Mouse (Mus musculus): ENCODE results near the gene Tfr2. TPM values are rescaled to one million over a fixed set of nuclear protein-coding genes. Genes with fewer than 3 reads are reported as not detected.

Tfr2 gene
- polyA plus RNA-seq (2015; fragmentation: Nextera tagmentation; extraction: Ambion mirVana): 0.27 and 0.50 TPM in 2 replicates

GRCm38 (mm10) chr5:137569665-137570064, at the start of gene Tfr2:
Tfr2 (plus strand) TSS chr5:137569840.
- H3K27me3 ChIP-seq (replicated peaks; ENCODE audit: control insufficient read depth, insufficient read depth, low read length): peaks cover 4% of the 10 kb centered on the region
- ATAC-seq: peak; percentile 80
- no peak for TF ChIP-seq CTCF (IDR thresholded peaks at IDR 0.05; ENCODE audit: low read depth)
- H3K4me2 ChIP-seq (replicated peaks; ENCODE audit: low read depth): 0 out of 2 replicates have a peak within 1 kb of the TSS, but pooled peaks have one; percentile 24
- no peaks in the 10 kb centered on the region for H3K36me3 ChIP-seq (ENCODE audit: control insufficient read depth, insufficient read depth)
- no peaks in the 10 kb centered on the region for H3K4me1 ChIP-seq (replicated peaks; ENCODE audit: control insufficient read depth, insufficient read depth, low read length)
- 19% methylated on average over 9 of the region's 9 CpGs for WGBS
- no peaks in the 10 kb centered on the region for H3K9me3 ChIP-seq (ENCODE audit: control insufficient read depth)
- no peak within 1 kb of the TSS for H3K27ac ChIP-seq (ENCODE audit: low read depth, low read length)
- no peak within 1 kb of the TSS for H3K9ac ChIP-seq (ENCODE audit: low read depth, low read length)
- H3K4me3 ChIP-seq (ENCODE audit: low read depth, low read length): no peak within 1 kb of the TSS

- H3K4me2 ChIP-seq (replicated peaks; ENCODE audit: low read depth): no peak overlapping the region
- H3K9me3 ChIP-seq (ENCODE audit: control insufficient read depth): no peaks in the 10 kb centered on the region
- 77% methylated on average over 9 of the region's 9 CpGs for WGBS
- H3K4me1 ChIP-seq (replicated peaks; ENCODE audit: control insufficient read depth, insufficient read depth, low read length): no peaks in the 10 kb centered on the region
- no peak for TF ChIP-seq CTCF (IDR thresholded peaks at IDR 0.05; ENCODE audit: low read depth)
- H3K4me3 ChIP-seq (ENCODE audit: low read depth, low read length): no peak overlapping the region
- H3K36me3 ChIP-seq (ENCODE audit: control insufficient read depth, insufficient read depth): peaks cover 84% of the 10 kb centered on the region
- ATAC-seq: no peak
- no peaks in the 10 kb centered on the region for H3K27me3 ChIP-seq (replicated peaks; ENCODE audit: control insufficient read depth, insufficient read depth, low read length)
- no peak overlapping the region for H3K27ac ChIP-seq (ENCODE audit: low read depth, low read length)
- no peak overlapping the region for H3K9ac ChIP-seq (ENCODE audit: low read depth, low read length)
Observed at GRCm38 (mm10) chr5:137521861-137522260, 47.8 kb upstream of the Tfr2 start.

- H3K9ac ChIP-seq (ENCODE audit: low read depth, low read length): no peak overlapping the region
- H3K4me3 ChIP-seq (ENCODE audit: low read depth, low read length): no peak overlapping the region
- no peaks in the 10 kb centered on the region for H3K4me1 ChIP-seq (replicated peaks; ENCODE audit: control insufficient read depth, insufficient read depth, low read length)
- H3K27ac ChIP-seq (ENCODE audit: low read depth, low read length): no peak overlapping the region
- peaks cover 91% of the 10 kb centered on the region for H3K36me3 ChIP-seq (ENCODE audit: control insufficient read depth, insufficient read depth)
- no peaks in the 10 kb centered on the region for H3K9me3 ChIP-seq (ENCODE audit: control insufficient read depth)
- no peak overlapping the region for H3K4me2 ChIP-seq (replicated peaks; ENCODE audit: low read depth)
- no peak for TF ChIP-seq CTCF (IDR thresholded peaks at IDR 0.05; ENCODE audit: low read depth)
- H3K27me3 ChIP-seq (replicated peaks; ENCODE audit: control insufficient read depth, insufficient read depth, low read length): no peaks in the 10 kb centered on the region
- WGBS: 80% methylated on average over 11 of the region's 11 CpGs
- ATAC-seq: no peak
Observed at GRCm38 (mm10) chr5:137522711-137523110, 46.9 kb upstream of the Tfr2 start.

GRCm38 (mm10) chr5:137523396-137524250, 46.0 kb upstream of the Tfr2 start:
- no peak for ATAC-seq
- Histone ChIP-seq H3K27me3 (replicated peaks; ENCODE audit: control insufficient read depth, insufficient read depth, low read length) (no peaks in the 10 kb centered on the region), H3K9ac (ENCODE audit: low read depth, low read length) (no peak overlapping the region), H3K4me1 (replicated peaks; ENCODE audit: control insufficient read depth, insufficient read depth, low read length) (no peaks in the 10 kb centered on the region), H3K4me3 (ENCODE audit: low read depth, low read length) (no peak overlapping the region), H3K27ac (ENCODE audit: low read depth, low read length) (peak overlapping the region; percentile 41; the same call in 1 of the 2 replicates), H3K9me3 (ENCODE audit: control insufficient read depth) (no peaks in the 10 kb centered on the region), H3K36me3 (ENCODE audit: control insufficient read depth, insufficient read depth) (peaks cover 95% of the 10 kb centered on the region), H3K4me2 (replicated peaks; ENCODE audit: low read depth) (no peak overlapping the region)
- 0 out of 2 replicates have a peak, but pooled peaks have one; percentile 12 for TF ChIP-seq CTCF (IDR thresholded peaks at IDR 0.05; ENCODE audit: low read depth)
- 82% methylated on average over 25 of the region's 25 CpGs for WGBS

GRCm38 (mm10) chr5:137524251-137524515, 45.5 kb upstream of the Tfr2 start:
- Histone ChIP-seq H3K36me3 (ENCODE audit: control insufficient read depth, insufficient read depth) (peaks cover 95% of the 10 kb centered on the region), H3K4me1 (replicated peaks; ENCODE audit: control insufficient read depth, insufficient read depth, low read length) (no peaks in the 10 kb centered on the region), H3K9ac (ENCODE audit: low read depth, low read length) (no peak overlapping the region), H3K4me3 (ENCODE audit: low read depth, low read length) (no peak overlapping the region), H3K27me3 (replicated peaks; ENCODE audit: control insufficient read depth, insufficient read depth, low read length) (no peaks in the 10 kb centered on the region), H3K9me3 (ENCODE audit: control insufficient read depth) (no peaks in the 10 kb centered on the region), H3K4me2 (replicated peaks; ENCODE audit: low read depth) (no peak overlapping the region), H3K27ac (ENCODE audit: low read depth, low read length) (no peak overlapping the region)
- 85% methylated on average over 8 of the region's 8 CpGs for WGBS
- no peak for TF ChIP-seq CTCF (IDR thresholded peaks at IDR 0.05; ENCODE audit: low read depth)
- ATAC-seq: no peak

GRCm38 (mm10) chr5:137524671-137525070, 45.0 kb upstream of the Tfr2 start:
- ATAC-seq: no peak
- Histone ChIP-seq H3K27me3 (replicated peaks; ENCODE audit: control insufficient read depth, insufficient read depth, low read length) (no peaks in the 10 kb centered on the region), H3K27ac (ENCODE audit: low read depth, low read length) (no peak overlapping the region), H3K4me2 (replicated peaks; ENCODE audit: low read depth) (no peak overlapping the region), H3K36me3 (ENCODE audit: control insufficient read depth, insufficient read depth) (peaks cover 95% of the 10 kb centered on the region), H3K4me3 (ENCODE audit: low read depth, low read length) (no peak overlapping the region), H3K4me1 (replicated peaks; ENCODE audit: control insufficient read depth, insufficient read depth, low read length) (no peaks in the 10 kb centered on the region), H3K9me3 (ENCODE audit: control insufficient read depth) (no peaks in the 10 kb centered on the region), H3K9ac (ENCODE audit: low read depth, low read length) (no peak overlapping the region)
- 85% methylated on average over 13 of the region's 13 CpGs for WGBS
- no peak for TF ChIP-seq CTCF (IDR thresholded peaks at IDR 0.05; ENCODE audit: low read depth)
